In genomic region chr7:83742690-83743089, GRCm38 (mm10) we compare ENCODE assay signal across 16 mouse cellular contexts. TPM values are rescaled to one million over a fixed set of nuclear protein-coding genes. Genes with fewer than 3 reads are reported as not detected.
"Had no signal": no experiment of that assay in that cellular context is flagged by ENCODE, and none has a peak within 500 bp of the region (broad histone marks: within the 10 kb centered on the region; RNA-seq: fewer than 3 reads in every experiment).

No protein-coding gene starts in this region.

- H3K4me1 ChIP-seq: liver, embryonic 12.5 days had no signal

- DNase-seq: kidney, postnatal 10 days; kidney, postnatal 4 days; right cerebral cortex, adult 18-20 months; right cerebral cortex, postnatal 25 days; thymus, postnatal 36 days had no signal

- ATAC-seq: liver, embryonic 12.5 days; midbrain, embryonic 13.5 days had no signal

- H3K27ac ChIP-seq: limb, embryonic 12.5 days; liver, embryonic 12.5 days; lung, embryonic 15.5 days; midbrain, embryonic 13.5 days; neural tube, embryonic 15.5 days had no signal

- H3K27me3 ChIP-seq: liver, embryonic 12.5 days; lung, embryonic 15.5 days; neural tube, embryonic 15.5 days had no signal

- H3K9ac ChIP-seq: limb, embryonic 12.5 days; liver, embryonic 12.5 days; lung, embryonic 15.5 days; midbrain, embryonic 13.5 days; neural tube, embryonic 15.5 days had no signal

- H3K9me3 ChIP-seq: limb, embryonic 12.5 days; liver, embryonic 12.5 days; lung, embryonic 15.5 days; midbrain, embryonic 13.5 days; neural tube, embryonic 15.5 days had no signal

- H3K4me3 ChIP-seq: layer of hippocampus, adult 2 months; limb, embryonic 12.5 days; liver, embryonic 12.5 days; lung, embryonic 15.5 days; midbrain, embryonic 13.5 days; neural tube, embryonic 15.5 days had no signal

- H3K36me3 ChIP-seq: limb, embryonic 12.5 days; liver, embryonic 12.5 days; lung, embryonic 15.5 days; midbrain, embryonic 13.5 days; neural tube, embryonic 15.5 days had no signal

- H3K4me2 ChIP-seq: limb, embryonic 12.5 days; liver, embryonic 12.5 days; lung, embryonic 15.5 days; midbrain, embryonic 13.5 days; neural tube, embryonic 15.5 days had no signal

RNA-seq across cellular contexts. Expression of gene Cfap161, which starts 52.0 kb away (rescaled TPM):
- polyA plus RNA-seq: kidney, embryonic 14.5 days; liver, embryonic 12.5 days; liver, embryonic 16.5 days; neural tube, embryonic 11.5 days; small intestine, adult 2 months; stomach, embryonic 16.5 days had no signal
